Mouse (Mus musculus) lung, postnatal 0 days (tissue): ENCODE measurements around the gene Birc6. TPM values are rescaled to one million over a fixed set of nuclear protein-coding genes. Genes with fewer than 3 reads are reported as not detected.
A peak's percentile ranks its signal among the peaks of the same experiment; 100 is the strongest.

Experiments used
- ATAC-seq: fragments of 200-750 bp; cut with Nextera tagmentation; 2 replicates; pipeline ENCODE4 v1.8.0; 2017; ENCODE audit warnings: moderate library complexity
- DNase-seq: peaks from one replicate; pipeline ENCODE4 v3.0.0-alpha.2; 2016; ENCODE audit warnings: low spot score
- H3K27ac ChIP-seq: fragments of 300-500 bp; sonication (generic); 2 replicates; pipeline ENCODE4 v1.5.1; 2014; ENCODE audit warnings: antibody characterized with exemption, mild to moderate bottlenecking, low read length, mixed read lengths
- H3K27me3 ChIP-seq: fragments of 300-500 bp; sonication (generic); replicated peaks from 2 replicates; pipeline ENCODE4 v1.6.1; 2014; ENCODE audit warnings: low read length, mixed read lengths; ENCODE audit not compliant: insufficient read depth
- H3K36me3 ChIP-seq: fragments of 300-500 bp; sonication (generic); 2 replicates; pipeline ENCODE4 v1.6.1; 2014; ENCODE audit warnings: low read length, mixed read lengths; ENCODE audit not compliant: insufficient read depth
- H3K4me1 ChIP-seq: fragments of 300-500 bp; sonication (generic); 2 replicates; pipeline ENCODE4 v1.6.1; 2014; ENCODE audit warnings: antibody characterized with exemption, low read depth, low read length, mixed read lengths; ENCODE audit not compliant: insufficient read depth
- H3K4me2 ChIP-seq: fragments of 300-500 bp; sonication (generic); replicated peaks from 2 replicates; pipeline ENCODE4 v1.6.1; 2014; ENCODE audit warnings: low read depth, mild to moderate bottlenecking, low read length, moderate library complexity, mixed read lengths
- H3K4me3 ChIP-seq: fragments of 300-500 bp; sonication (generic); 2 replicates; pipeline ENCODE4 v1.5.1; 2014; ENCODE audit warnings: low read depth, low read length
- H3K9ac ChIP-seq: fragments of 300-500 bp; sonication (generic); replicated peaks from 2 replicates; pipeline ENCODE4 v1.6.1; 2014; ENCODE audit warnings: low read depth, mild to moderate bottlenecking
- H3K9me3 ChIP-seq: fragments of 300-500 bp; sonication (generic); 2 replicates; pipeline ENCODE4 v1.6.1; 2016; ENCODE audit warnings: low read length, mixed read lengths
- CTCF ChIP-seq: IDR thresholded peaks from 2 replicates; pipeline ENCODE4 v1.5.1; 2016; ENCODE audit warnings: antibody characterized with exemption, mild to moderate bottlenecking
- EP300 ChIP-seq: IDR thresholded peaks from 2 replicates; pipeline ENCODE4 v1.6.1; 2016; ENCODE audit warnings: antibody characterized with exemption, mild to moderate bottlenecking, control low read depth
- WGBS: fragments of 180-500 bp; shearing (Covaris S2); extraction: QIAGEN DNeasy Blood & Tissue Kit; methylation state at CpG from one replicate; pipeline ENCODE4 v1.1.7; 2014; 5-methylcytosine and 5-hydroxymethylcytosine counted together
- polyA plus RNA-seq: library from polyadenylated mRNA; unstranded; fragments of >200 nt; fragmentation: Nextera tagmentation; extraction: Ambion mirVana; gene quantifications from 2 replicates; pipeline ENCODE4 v1.2.1, GENCODE M21; 2015

The Birc6 gene
- polyA plus RNA-seq, 1 experiment from 2014 or later = 108 TPM

- 95% methylated on average over 2 of the region's 2 CpGs for WGBS
- ATAC-seq = no peak
- Histone ChIP-seq H3K4me2 (no peak overlapping the region), H3K36me3 (peaks cover 3% of the 10 kb centered on the region; the same call in 1 of the 2 replicates), H3K27me3 (no peaks in the 10 kb centered on the region), H3K27ac (no peak overlapping the region), H3K9ac (no peak overlapping the region), H3K4me1 (no peaks in the 10 kb centered on the region), H3K9me3 (no peaks in the 10 kb centered on the region), H3K4me3 (no peak overlapping the region)
- TF ChIP-seq EP300 = no peak
- no peak for TF ChIP-seq CTCF
- DNase-seq = no peak
These were observed 15.5 kb downstream of the Birc6 start for GRCm38 (mm10) chr17:74543615-74544014.

GRCm38 (mm10) chr17:74554118-74554517 is 26.0 kb downstream of the Birc6 start:
- Histone ChIP-seq H3K27me3 (no peaks in the 10 kb centered on the region), H3K4me3 (no peak overlapping the region), H3K9ac (no peak overlapping the region), H3K27ac (no peak overlapping the region), H3K4me2 (no peak overlapping the region), H3K36me3 (peaks cover 13% of the 10 kb centered on the region; the same call in 1 of the 2 replicates), H3K4me1 (no peaks in the 10 kb centered on the region), H3K9me3 (no peaks in the 10 kb centered on the region)
- no peak for TF ChIP-seq EP300
- TF ChIP-seq CTCF = no peak
- DNase-seq = no peak
- ATAC-seq = no peak
- WGBS = 63% methylated on average over 5 of the region's 5 CpGs

GRCm38 (mm10) chr17:74559891-74560290 is 31.8 kb downstream of the Birc6 start:
- WGBS = 92% methylated on average over 11 of the region's 11 CpGs
- no peak overlapping the region for H3K4me3 ChIP-seq
- H3K27ac ChIP-seq = no peak overlapping the region
- DNase-seq = no peak
- H3K4me1 ChIP-seq = no peaks in the 10 kb centered on the region
- peaks cover 12% of the 10 kb centered on the region; the same call in 1 of the 2 replicates for H3K36me3 ChIP-seq
- no peak overlapping the region for H3K4me2 ChIP-seq
- no peak overlapping the region for H3K9ac ChIP-seq
- H3K9me3 ChIP-seq = no peaks in the 10 kb centered on the region
- no peak for TF ChIP-seq EP300
- no peak for TF ChIP-seq CTCF
- no peak for ATAC-seq
- no peaks in the 10 kb centered on the region for H3K27me3 ChIP-seq

- Histone ChIP-seq H3K27ac (no peak overlapping the region), H3K9me3 (no peaks in the 10 kb centered on the region), H3K36me3 (0 out of 2 replicates have a peak, but pooled peaks cover 16% of the 10 kb centered on the region), H3K27me3 (no peaks in the 10 kb centered on the region), H3K4me1 (no peaks in the 10 kb centered on the region), H3K4me2 (no peak overlapping the region), H3K4me3 (no peak overlapping the region), H3K9ac (no peak overlapping the region)
- DNase-seq (no peak), ATAC-seq (no peak)
- TF ChIP-seq CTCF = no peak
- no peak for TF ChIP-seq EP300
These were observed 36.1 kb downstream of the Birc6 start for GRCm38 (mm10) chr17:74564151-74564550.

- no peak for DNase-seq
These were observed 41.1 kb downstream of the Birc6 start for GRCm38 (mm10) chr17:74569219-74569618.

GRCm38 (mm10) chr17:74570585-74570984 is 42.5 kb downstream of the Birc6 start:
- Histone ChIP-seq H3K36me3 (0 out of 2 replicates have a peak, but pooled peaks cover 10% of the 10 kb centered on the region), H3K4me1 (no peaks in the 10 kb centered on the region), H3K4me3 (no peak overlapping the region), H3K27ac (no peak overlapping the region), H3K27me3 (no peaks in the 10 kb centered on the region), H3K4me2 (no peak overlapping the region), H3K9ac (no peak overlapping the region), H3K9me3 (no peaks in the 10 kb centered on the region)
- TF ChIP-seq CTCF (no peak), EP300 (no peak)
- DNase-seq = peak; percentile 19
- ATAC-seq = no peak
- 67% methylated on average over 1 of the region's 1 CpGs for WGBS

More at GRCm38 (mm10) chr17:74569219-74569618, 41.1 kb downstream of the Birc6 start:
- no peak overlapping the region for H3K4me2 ChIP-seq
- H3K9ac ChIP-seq = no peak overlapping the region
- WGBS = 51% methylated on average over 1 of the region's 1 CpGs
- no peak overlapping the region for H3K4me3 ChIP-seq
- no peaks in the 10 kb centered on the region for H3K9me3 ChIP-seq
- H3K4me1 ChIP-seq = no peaks in the 10 kb centered on the region
- H3K36me3 ChIP-seq = 0 out of 2 replicates have a peak, but pooled peaks cover 10% of the 10 kb centered on the region
- ATAC-seq = no peak
- TF ChIP-seq EP300 (no peak), CTCF (no peak)
- no peaks in the 10 kb centered on the region for H3K27me3 ChIP-seq
- H3K27ac ChIP-seq = no peak overlapping the region

GRCm38 (mm10) chr17:74577173-74577572 is 49.1 kb downstream of the Birc6 start:
- TF ChIP-seq CTCF (no peak), EP300 (no peak)

More at GRCm38 (mm10) chr17:74577173-74577572, 49.1 kb downstream of the Birc6 start:
- no peaks in the 10 kb centered on the region for H3K9me3 ChIP-seq
- no peaks in the 10 kb centered on the region for H3K27me3 ChIP-seq
- H3K4me3 ChIP-seq = no peak overlapping the region
- no peak overlapping the region for H3K27ac ChIP-seq
- 57% methylated on average over 5 of the region's 5 CpGs for WGBS
- H3K9ac ChIP-seq = no peak overlapping the region
- peaks cover 12% of the 10 kb centered on the region; the same call in 1 of the 2 replicates for H3K36me3 ChIP-seq
- no peaks in the 10 kb centered on the region for H3K4me1 ChIP-seq
- no peak for DNase-seq
- H3K4me2 ChIP-seq = no peak overlapping the region
- ATAC-seq = no peak
